Mouse (Mus musculus) myocyte (in vitro differentiated cells): ENCODE data around the gene Trmt10c.

Experiments
- CEBPB ChIP-seq: IDR thresholded peaks from 2 replicates; pipeline ENCODE4 v1.6.1; 2011; ENCODE audit warnings: mild to moderate bottlenecking, moderate library complexity; ENCODE audit not compliant: poor library complexity, insufficient read depth, severe bottlenecking
- POLR2A ChIP-seq: IDR thresholded peaks from one replicate; pipeline ENCODE4 v1.6.1; 2011; ENCODE audit warnings: low read depth, mild to moderate bottlenecking, control low read depth, moderate library complexity; ENCODE audit not compliant: insufficient read length
- POLR2AphosphoS2 ChIP-seq: IDR thresholded peaks from one replicate; pipeline ENCODE4 v1.6.1; 2011; ENCODE audit warnings: low read depth, control low read depth; ENCODE audit not compliant: insufficient read length
- REST ChIP-seq: IDR thresholded peaks from one replicate; pipeline ENCODE4 v1.6.1; 2011; ENCODE audit warnings: mild to moderate bottlenecking, control low read depth, moderate library complexity; ENCODE audit not compliant: insufficient read depth, insufficient read length
- SRF ChIP-seq: IDR thresholded peaks from one replicate; pipeline ENCODE4 v1.6.1; 2011; ENCODE audit warnings: low read depth; ENCODE audit not compliant: control insufficient read depth, insufficient read length
- TCF12 ChIP-seq: IDR thresholded peaks from one replicate; pipeline ENCODE4 v1.6.1; 2011; ENCODE audit warnings: mild to moderate bottlenecking, control low read depth; ENCODE audit not compliant: poor library complexity, insufficient read depth, severe bottlenecking
- USF1 ChIP-seq: IDR thresholded peaks from one replicate; pipeline ENCODE4 v1.6.1; 2011; ENCODE audit warnings: low read depth, mild to moderate bottlenecking, control low read depth, moderate library complexity

DNA sequence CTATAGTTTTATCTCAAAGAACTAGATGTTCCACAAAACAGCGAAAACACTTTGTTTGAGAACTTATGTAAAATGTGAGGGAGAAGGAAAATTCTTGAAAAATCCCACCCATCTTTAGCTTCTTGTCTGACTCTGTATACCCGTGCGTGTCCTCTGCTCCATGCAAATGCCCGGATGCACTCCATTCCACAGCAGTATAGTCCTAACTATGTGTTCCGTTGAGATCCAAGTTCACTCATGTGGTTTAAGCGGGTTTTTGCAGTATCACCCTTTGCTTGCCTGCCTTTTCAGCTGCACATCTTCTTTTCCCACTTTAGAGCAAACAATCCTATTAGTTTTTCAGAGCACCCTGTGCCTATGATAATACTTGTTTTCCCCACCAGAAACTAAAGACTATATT, 1.1 kb downstream of the Trmt10c start:
- TF ChIP-seq POLR2A (no peak), TCF12 (no peak), USF1 (no peak), SRF (no peak), POLR2AphosphoS2 (no peak), REST (no peak), CEBPB (no peak)
